Mouse (Mus musculus) C2C12 (cell line): ENCODE data around the gene Eef1akmt4. TPM values are rescaled to one million over a fixed set of nuclear protein-coding genes. Genes with fewer than 3 reads are reported as not detected.

Source experiments
- H3K27me3 ChIP-seq: one replicate; pipeline ENCODE4 v1.6.1; 2011; ENCODE audit not compliant: control insufficient read depth, insufficient read depth, insufficient read length
- H3K36me3 ChIP-seq: one replicate; pipeline ENCODE4 v1.6.1; 2011; ENCODE audit not compliant: control insufficient read depth, insufficient read depth
- H3K4me3 ChIP-seq: one replicate; pipeline ENCODE4 v1.5.1; 2011; ENCODE audit warnings: mild to moderate bottlenecking, control low read depth; ENCODE audit not compliant: poor library complexity, insufficient read depth, severe bottlenecking
- H3K79me2 ChIP-seq: one replicate; pipeline ENCODE4 v1.6.1; 2011; ENCODE audit not compliant: control insufficient read depth, insufficient read depth
- H3K79me3 ChIP-seq: one replicate; pipeline ENCODE4 v1.6.1; 2011; ENCODE audit warnings: low read depth, control low read depth
- H3ac ChIP-seq: one replicate; pipeline ENCODE3; 2011; ENCODE audit warnings: low read depth; ENCODE audit not compliant: control insufficient read depth, insufficient read length
- CEBPB ChIP-seq: IDR thresholded peaks from one replicate; pipeline ENCODE4 v1.6.1; 2011; ENCODE audit warnings: low read depth, mild to moderate bottlenecking, control low read depth, moderate library complexity
- CTCF ChIP-seq: IDR thresholded peaks from one replicate; pipeline ENCODE4 v1.5.1; 2011; ENCODE audit not compliant: control insufficient read depth, insufficient read depth, insufficient read length
- FOSL1 ChIP-seq: IDR thresholded peaks from one replicate; pipeline ENCODE4 v1.8.0; 2011; ENCODE audit warnings: mild to moderate bottlenecking, low read length; ENCODE audit not compliant: poor library complexity, insufficient read depth, severe bottlenecking
- MAX ChIP-seq: IDR thresholded peaks from one replicate; pipeline ENCODE4 v1.6.1; 2011; ENCODE audit warnings: mild to moderate bottlenecking, control low read depth
- MYOD1 ChIP-seq: IDR thresholded peaks from one replicate; pipeline ENCODE4 v1.6.1; 2011; ENCODE audit warnings: low read depth; ENCODE audit not compliant: control insufficient read depth, insufficient read length
- MYOG ChIP-seq: IDR thresholded peaks from one replicate; pipeline ENCODE4 v1.6.1; 2011; ENCODE audit not compliant: control insufficient read depth, insufficient read length; ENCODE audit errors: extremely low read depth
- USF1 ChIP-seq: IDR thresholded peaks from one replicate; pipeline ENCODE4 v1.6.1; 2011; ENCODE audit warnings: low read depth, mild to moderate bottlenecking, control low read depth, moderate library complexity
- polyA plus RNA-seq: library from polyadenylated mRNA; unstranded; fragments of >200 nt; fragmentation: generic; extraction: Trizol; gene quantifications from one replicate; pipeline ENCODE4 v1.2.1, GENCODE M21; 2012; ENCODE audit warnings: missing spikeins

Gene Eef1akmt4
- polyA plus RNA-seq, 1 experiment, result 32.5 TPM

DNA sequence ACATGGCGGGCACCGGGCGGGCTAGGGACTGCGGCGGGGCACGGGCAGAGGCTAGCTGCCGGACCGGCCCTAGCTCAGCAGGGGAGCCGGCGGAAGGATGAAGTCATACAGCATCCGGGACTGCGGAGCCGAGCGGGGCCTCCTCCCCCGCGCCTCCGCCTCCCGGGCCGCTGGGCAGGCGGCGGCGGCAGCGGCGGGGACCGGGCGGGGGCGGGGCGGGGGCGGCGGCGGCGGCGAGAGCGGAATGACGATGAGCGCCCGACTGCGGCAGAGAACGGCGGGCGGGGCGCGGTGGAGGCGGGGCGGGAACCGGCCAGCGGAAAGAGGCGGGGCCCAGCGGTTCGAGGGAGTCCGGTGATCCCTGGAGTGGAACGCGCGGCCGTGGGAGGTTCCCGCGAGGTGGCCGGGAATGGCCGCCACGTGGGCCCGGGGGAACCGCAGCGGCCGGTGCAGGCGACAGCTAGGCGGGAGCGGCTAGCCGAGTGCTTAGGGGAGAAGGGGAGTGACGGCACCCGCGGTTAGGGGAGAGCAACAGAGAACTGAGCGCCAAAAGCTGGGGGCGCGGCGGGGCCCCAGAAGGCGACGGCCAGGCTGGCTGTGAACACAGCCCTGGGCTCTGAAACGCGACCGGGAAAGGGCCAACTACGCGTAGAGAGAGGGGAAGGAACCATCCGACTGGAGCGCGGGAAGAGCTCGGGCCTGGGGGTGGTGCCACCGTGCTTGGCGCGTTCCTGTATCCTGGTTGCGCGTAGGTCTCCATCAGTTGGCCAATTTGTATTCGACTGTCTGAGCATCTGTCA, 10.0 kb downstream of the Eef1akmt4 start, which contains the start of gene Camk2n2:
Gene Camk2n2, minus strand, starts transcription at position 97 of the 800 bp plus-strand sequence.
- H3K79me3 ChIP-seq, result no peaks in the 10 kb centered on the region
- no peaks in the 10 kb centered on the region for H3K27me3 ChIP-seq
- H3K4me3 ChIP-seq, result peak within 1 kb of the TSS; percentile 50
- H3K36me3 ChIP-seq, result peaks cover 9% of the 10 kb centered on the region
- H3ac ChIP-seq, result peak within 1 kb of the TSS; percentile 84
- TF ChIP-seq MYOG, result no peak
- TF ChIP-seq FOSL1, result no peak
- no peak for TF ChIP-seq CEBPB
- no peak for TF ChIP-seq USF1
- no peaks in the 10 kb centered on the region for H3K79me2 ChIP-seq

DNA sequence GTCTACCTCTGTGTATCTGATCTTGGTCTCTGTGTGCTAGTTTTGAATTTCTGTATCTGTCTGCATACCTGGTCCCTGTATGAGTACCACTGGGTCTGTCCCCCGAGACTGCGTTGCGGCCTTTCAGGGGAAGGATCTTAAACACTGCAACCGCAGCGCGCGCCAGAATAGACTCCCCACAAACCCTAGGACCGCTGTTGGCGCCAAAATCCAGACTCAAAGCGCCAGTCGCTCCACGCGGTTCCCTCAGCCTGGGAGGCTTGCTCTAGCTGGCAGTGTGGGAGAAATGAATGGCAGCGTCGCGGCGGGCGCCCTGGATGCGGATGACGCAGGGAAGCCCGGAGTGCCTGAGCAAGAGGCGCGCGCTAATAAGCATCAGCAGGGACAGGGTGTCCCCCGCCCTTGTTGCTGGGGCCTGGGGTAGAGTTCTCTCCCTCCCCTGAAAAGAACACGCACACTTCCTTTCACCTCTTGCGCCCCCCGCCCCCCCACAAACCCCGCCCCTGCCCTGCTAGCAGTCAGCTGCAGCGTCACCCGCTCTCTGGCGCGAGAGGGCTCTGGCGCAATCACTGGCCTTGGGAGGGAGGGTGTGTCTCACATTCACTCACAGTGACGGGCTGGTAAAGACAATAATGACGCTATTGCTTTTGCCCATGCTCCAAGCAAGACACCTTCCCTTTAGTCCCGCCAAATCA, 10.7 kb downstream of the Eef1akmt4 start:
- peaks cover 9% of the 10 kb centered on the region for H3K36me3 ChIP-seq
- H3K27me3 ChIP-seq, result no peaks in the 10 kb centered on the region
- H3K4me3 ChIP-seq, result peak overlapping the region; percentile 50
- no peaks in the 10 kb centered on the region for H3K79me2 ChIP-seq
- H3ac ChIP-seq, result peak overlapping the region; percentile 84
- TF ChIP-seq CTCF (no peak), FOSL1 (no peak), MYOD1 (no peak), MYOG (no peak), MAX (no peak), USF1 (no peak), CEBPB (peak; percentile 91)
- no peaks in the 10 kb centered on the region for H3K79me3 ChIP-seq

- Histone ChIP-seq H3K27me3 (no peaks in the 10 kb centered on the region), H3K4me3 (no peak overlapping the region), H3ac (no peak overlapping the region), H3K36me3 (peaks cover 5% of the 10 kb centered on the region), H3K79me3 (no peaks in the 10 kb centered on the region), H3K79me2 (no peaks in the 10 kb centered on the region)
- no peak for TF ChIP-seq MAX
- TF ChIP-seq CEBPB, result no peak
- no peak for TF ChIP-seq CTCF
- no peak for TF ChIP-seq FOSL1
- no peak for TF ChIP-seq USF1
- TF ChIP-seq MYOG, result no peak
- no peak for TF ChIP-seq MYOD1
These were observed 11.8 kb downstream of the Eef1akmt4 start for GRCm38 (mm10) chr16:20623211-20623610.

GRCm38 (mm10) chr16:20628871-20629391, 17.5 kb downstream of the Eef1akmt4 start:
- peak overlapping the region; percentile 34 for H3K4me3 ChIP-seq

DNA sequence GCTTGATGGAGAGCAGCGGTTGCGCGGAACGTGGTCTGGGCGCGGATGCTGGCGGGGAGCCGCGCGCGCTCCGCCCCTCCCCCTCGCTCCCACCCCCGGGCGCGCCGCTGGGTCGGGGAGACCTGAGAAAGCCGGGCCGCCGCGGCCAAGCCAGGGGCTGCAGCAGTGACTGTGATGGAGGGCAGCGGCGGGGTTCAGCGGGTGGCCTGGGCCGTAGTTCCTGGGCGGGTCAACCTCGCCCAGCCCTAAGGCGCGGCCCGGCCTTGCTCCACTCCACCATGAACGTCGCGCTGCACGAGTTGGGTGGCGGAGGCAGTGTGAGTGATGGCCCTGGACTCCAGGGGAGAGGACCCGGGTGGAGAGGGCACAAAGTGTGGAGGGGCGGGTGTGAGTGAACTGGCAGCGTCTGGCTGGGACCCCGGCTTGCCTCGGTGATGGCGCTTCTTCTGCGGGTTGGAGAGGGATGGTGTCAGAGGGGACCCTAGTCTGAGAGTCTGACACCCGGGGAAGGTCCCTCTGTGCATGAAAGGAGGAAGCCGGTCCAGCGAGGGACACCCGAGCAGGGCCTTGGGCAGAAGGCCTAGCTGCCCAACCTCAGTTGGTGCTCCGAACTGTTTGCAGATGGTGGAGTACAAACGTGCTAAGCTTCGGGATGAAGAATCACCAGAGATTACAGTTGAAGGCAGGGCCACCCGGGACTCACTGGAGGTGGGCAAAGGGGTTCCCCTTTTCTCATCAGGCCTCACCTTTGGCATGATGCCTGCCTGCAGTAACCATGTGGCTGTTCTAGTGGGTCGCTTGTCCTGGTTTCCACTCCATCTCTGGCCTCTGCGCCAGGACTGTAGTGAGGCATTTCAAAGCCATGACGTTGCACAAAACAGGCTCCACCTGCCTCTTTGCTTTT, 18.6 kb downstream of the Eef1akmt4 start, which contains the start of gene Ece2:
Gene Ece2, plus strand, starts transcription at position 98 of the 904 bp plus-strand sequence.
- Histone ChIP-seq H3ac (peak within 1 kb of the TSS; percentile 86), H3K36me3 (peaks cover 6% of the 10 kb centered on the region), H3K79me3 (no peaks in the 10 kb centered on the region), H3K4me3 (peak within 1 kb of the TSS; percentile 34), H3K79me2 (no peaks in the 10 kb centered on the region), H3K27me3 (no peaks in the 10 kb centered on the region)
- TF ChIP-seq MAX, result peak; percentile 7
- TF ChIP-seq CEBPB, result no peak

More at GRCm38 (mm10) chr16:20628871-20629391, 17.5 kb downstream of the Eef1akmt4 start:
- Histone ChIP-seq H3ac (no peak overlapping the region), H3K27me3 (no peaks in the 10 kb centered on the region), H3K79me2 (no peaks in the 10 kb centered on the region), H3K79me3 (no peaks in the 10 kb centered on the region), H3K36me3 (peaks cover 6% of the 10 kb centered on the region)
- no peak for TF ChIP-seq USF1
- no peak for TF ChIP-seq CEBPB
- no peak for TF ChIP-seq CTCF
- TF ChIP-seq MAX, result no peak
- no peak for TF ChIP-seq MYOD1
- no peak for TF ChIP-seq FOSL1
- no peak for TF ChIP-seq MYOG
